Mouse (Mus musculus) embryo, embryonic 10 days (tissue): ENCODE results near the gene Ttc37.
A peak's percentile ranks its signal among the peaks of the same experiment; 100 is the strongest.

Source experiments
- DNase-seq: peaks from one replicate; pipeline ENCODE4 v3.0.0-alpha.2; 2015; ENCODE audit warnings: low spot score

Ttc37 gene

DNA sequence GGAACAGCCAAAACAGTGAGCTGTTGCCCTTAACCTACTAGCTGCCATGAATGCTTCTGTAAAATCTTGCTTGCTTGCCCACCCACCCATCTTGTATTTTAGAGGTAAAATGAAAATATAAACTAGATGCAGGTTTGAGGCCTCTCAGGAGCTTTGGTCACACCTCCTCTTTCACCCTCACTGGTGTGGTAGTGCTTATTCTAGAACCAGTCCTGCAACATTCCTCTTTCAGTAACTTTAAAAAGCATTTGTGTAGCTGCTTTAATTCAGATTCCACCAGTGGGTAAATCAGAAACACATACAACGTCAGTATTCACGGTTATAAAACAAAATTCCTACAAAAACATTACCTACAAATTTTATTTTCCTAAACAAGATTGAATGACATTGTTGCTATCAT lies 62.1 kb downstream of the Ttc37 start:
- no peak for DNase-seq

DNA sequence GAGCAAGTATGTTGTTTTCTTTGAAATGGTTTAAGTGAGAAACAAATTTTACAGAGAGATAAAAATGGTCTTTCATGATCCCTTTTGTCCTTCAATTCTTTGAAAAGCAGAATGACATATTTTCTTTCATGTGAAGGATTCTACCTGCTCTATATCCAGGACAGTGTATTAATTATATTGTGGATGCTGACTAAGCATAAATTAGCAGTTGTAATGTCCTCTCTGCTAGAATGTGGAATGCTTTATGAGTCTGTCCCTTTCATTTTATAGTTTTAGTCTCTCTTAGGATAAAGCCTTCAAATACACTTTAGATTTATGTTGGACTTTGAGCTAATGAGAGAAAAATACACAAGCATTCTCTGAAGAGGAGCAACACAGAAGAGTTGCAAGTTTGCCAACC lies 75.8 kb downstream of the Ttc37 start:
- DNase-seq: no peak

DNA sequence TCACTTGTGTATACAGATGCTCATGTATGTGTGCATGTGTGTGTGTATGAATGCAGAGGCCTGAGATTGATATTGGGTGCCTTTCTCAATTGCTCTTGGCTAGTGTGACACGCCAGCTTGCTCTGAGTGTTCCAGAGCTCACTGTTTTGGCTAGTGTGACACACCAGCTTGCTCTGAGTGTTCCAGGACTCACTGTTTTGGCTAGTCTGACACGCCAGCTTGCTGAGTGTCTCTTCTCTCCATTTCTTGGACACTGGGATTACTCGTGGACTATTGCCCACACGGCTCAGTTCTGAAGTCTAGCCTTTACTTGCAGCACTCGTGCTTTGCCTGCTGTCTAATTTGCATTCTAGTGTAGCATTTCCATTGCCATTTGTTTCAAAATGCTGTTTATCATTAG lies 80.2 kb downstream of the Ttc37 start:
- DNase-seq: no peak

DNA sequence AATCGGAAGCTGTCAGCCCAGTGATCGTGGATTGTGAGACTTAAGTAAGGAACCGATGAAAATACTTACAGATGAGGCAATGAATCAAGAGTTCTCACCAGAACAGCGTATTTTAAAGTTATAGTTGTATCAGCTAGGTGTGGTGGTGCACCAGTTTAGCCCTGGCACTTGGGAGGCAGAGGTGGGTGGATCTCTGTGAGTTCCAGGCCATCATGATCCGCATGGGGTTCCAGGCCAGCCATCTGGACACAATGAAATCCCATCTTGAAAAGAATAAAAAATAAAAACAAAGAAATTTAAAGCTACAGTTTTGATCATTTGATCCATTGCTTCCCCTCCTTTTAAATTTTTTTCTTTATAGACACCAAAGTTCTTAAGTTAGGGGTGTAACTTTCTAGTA lies 89.1 kb downstream of the Ttc37 start:
- DNase-seq: no peak

DNA sequence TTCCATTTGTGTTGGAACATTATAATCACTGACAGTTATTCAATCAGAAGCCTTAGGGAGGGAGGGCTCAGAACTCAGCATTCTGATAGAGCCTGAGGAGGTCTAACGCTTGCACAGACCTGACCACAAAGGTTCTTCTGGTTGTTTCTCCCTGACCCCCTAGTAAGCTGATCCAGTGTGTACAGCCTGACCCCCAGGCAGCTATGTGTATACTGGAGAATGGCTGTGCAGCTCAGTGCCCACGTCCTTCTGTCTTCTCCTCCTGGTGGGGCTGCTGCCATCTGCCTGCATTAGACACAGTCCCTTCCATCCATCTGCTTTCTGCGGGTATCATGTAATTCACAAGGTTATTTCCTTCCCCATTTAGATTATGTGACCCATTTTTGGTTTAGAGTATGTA lies 90.7 kb downstream of the Ttc37 start:
- no peak for DNase-seq

- DNase-seq: no peak
Observed at GRCm38 (mm10) chr13:76190273-76190672, 91.7 kb downstream of the Ttc37 start.

GRCm38 (mm10) chr13:76194937-76195336 lies 96.4 kb downstream of the Ttc37 start:
- no peak for DNase-seq

- no peak for DNase-seq
Observed at GRCm38 (mm10) chr13:76195431-76196138, 97.1 kb downstream of the Ttc37 start.

DNA sequence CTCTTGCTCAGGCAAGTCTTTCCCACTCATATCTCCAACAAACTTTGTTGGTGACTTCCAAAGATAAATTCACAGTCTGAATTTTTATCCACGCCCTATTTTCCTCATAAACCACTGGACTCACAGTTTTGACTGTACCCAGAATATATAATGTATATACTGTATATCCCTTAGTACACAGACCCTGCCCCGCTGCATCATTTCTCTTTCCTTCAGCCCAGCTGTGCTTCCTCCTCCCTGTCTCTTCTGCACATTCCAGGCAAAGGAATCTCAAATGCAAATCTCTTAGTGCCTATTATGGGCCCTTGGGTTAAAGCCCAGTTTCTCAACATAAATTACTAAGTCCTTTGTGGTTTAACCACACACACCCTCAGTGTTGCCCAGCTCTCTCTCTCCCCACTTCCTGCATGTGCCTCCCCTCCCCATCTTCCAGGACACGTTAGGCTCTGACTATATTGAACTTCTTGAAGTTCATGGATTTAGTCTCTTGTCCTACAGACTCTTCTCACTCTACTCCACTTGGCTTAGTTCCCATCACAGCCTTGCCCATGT lies 98.8 kb downstream of the Ttc37 start:
- no peak for DNase-seq

DNA sequence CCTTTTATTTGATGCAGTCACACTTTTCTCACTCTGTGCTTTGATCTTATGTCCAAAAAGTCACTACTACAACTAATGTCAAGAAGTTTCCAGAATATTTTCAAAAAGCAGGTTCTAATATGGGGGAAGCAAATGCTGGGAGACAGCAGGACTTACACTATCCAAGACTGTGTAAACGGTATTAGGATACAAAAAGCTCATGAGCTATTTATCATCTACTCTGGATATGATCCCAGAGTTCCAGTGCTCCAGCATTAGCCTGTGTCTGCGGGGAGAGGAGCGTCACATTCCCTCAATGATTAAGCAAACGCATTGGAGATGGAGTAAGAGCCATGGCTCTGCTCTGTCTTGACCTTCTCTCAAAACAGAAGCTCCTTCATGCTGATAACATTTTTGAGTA lies 101.4 kb downstream of the Ttc37 start:
- no peak for DNase-seq

DNA sequence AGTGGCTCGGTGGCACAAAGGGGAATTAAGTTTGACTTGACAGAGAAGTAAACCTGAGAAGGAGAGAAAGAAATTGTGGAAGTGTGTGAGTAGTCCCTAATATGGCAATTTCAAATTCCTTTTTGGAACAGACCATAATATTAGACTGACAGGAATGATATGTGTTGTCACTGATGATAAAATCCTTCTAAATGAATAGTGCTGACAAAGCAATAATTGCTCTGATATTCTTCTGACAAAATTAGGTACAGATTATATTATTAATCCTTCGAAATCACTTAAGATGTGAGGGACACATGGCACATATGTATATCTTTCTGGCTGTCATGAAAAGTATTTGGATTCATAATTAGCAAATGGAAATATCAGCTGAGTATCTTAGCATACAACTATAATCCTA lies 116.4 kb downstream of the Ttc37 start:
- no peak for DNase-seq

- peak; percentile 57 for DNase-seq
Observed at GRCm38 (mm10) chr13:76215397-76215796, 116.9 kb downstream of the Ttc37 start.
